Mouse (Mus musculus): ENCODE results near the gene Poglut1. TPM values are rescaled to one million over a fixed set of nuclear protein-coding genes. Genes with fewer than 3 reads are reported as not detected.
A peak's percentile ranks its signal among the peaks of the same experiment; 100 is the strongest.

Gene Poglut1
- polyA plus RNA-seq, 1 experiment from 2014 or later = 69.5 TPM

DNA sequence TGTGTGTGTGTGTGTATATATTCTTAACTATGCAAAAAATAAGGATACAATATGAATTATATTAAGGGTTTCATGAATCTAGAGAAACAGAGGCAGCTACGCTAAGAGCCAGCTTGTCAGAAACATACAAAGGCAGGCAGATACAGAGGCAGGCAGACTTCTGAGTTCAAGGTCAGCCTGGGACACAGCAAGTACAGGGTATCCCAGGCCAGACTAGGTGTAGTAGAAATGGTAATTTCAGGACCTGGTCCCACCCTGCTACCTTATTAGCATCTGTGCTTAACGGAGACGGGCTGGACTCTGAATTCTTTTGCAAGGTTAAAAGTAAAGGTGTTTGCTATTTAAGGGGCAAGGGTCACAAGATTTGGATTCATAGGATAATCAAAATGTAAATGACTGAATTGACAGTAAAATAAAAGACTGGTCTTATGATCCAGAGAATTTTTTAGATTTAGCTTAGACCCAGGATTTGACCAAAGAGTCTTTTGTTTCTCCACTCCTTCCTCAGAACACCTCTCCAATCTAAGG lies 8.2 kb upstream of the Poglut1 start, which contains the start of gene Tmem39a:
Tmem39a (plus strand) TSS at position 478 of the 528 bp plus-strand sequence.
- no peak within 1 kb of the TSS for H3K4me3 ChIP-seq (ENCODE audit: low read depth, low read length)
- ATAC-seq = no peak

DNA sequence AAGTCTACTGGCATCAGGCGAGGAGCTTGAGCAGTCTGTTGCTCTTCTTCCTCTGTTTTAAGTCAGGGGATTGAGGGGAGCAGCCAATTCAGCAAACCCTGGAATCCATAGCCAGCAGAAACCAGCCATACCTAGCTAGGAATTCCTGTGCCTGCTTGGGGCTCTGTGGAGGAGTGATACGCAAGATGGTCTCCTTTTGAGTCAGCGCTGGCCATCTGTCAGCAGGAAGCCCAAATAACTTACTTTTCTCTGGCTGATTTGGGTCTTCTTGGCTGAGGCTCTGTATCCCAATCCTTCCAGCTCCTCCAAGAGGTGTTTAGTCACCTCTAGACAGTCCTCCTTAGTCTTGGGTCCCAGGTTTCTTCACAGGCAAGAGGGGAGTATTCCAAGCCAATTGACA lies 5.9 kb upstream of the Poglut1 start:
- H3K36me3 ChIP-seq (ENCODE audit: control insufficient read depth, insufficient read depth, low read length) = no peaks in the 10 kb centered on the region
- ATAC-seq = no peak
- DNase-seq (ENCODE audit: low spot score) = no peak
- 87% methylated on average over 3 of the region's 3 CpGs for WGBS
- H3K4me1 ChIP-seq (ENCODE audit: control insufficient read depth, insufficient read depth, low read length) = no peaks in the 10 kb centered on the region
- no peak overlapping the region for H3K4me2 ChIP-seq (ENCODE audit: low read length)
- H3K27me3 ChIP-seq (replicated peaks; ENCODE audit: control insufficient read depth, insufficient read depth, low read length) = peaks cover 4% of the 10 kb centered on the region; the same call in 1 of the 2 replicates
- H3K9me3 ChIP-seq (replicated peaks; ENCODE audit: control insufficient read depth, low read length) = no peaks in the 10 kb centered on the region
- H3K4me3 ChIP-seq (ENCODE audit: low read depth, low read length) = no peak overlapping the region
- no peak overlapping the region for H3K27ac ChIP-seq (ENCODE audit: low read depth, low read length)
- no peak overlapping the region for H3K9ac ChIP-seq (ENCODE audit: low read length)

More for the DNA sequence above, 8.2 kb upstream of the Poglut1 start, which contains the start of gene Tmem39a:
- Histone ChIP-seq H3K36me3 (ENCODE audit: control insufficient read depth, insufficient read depth, low read length) (no peaks in the 10 kb centered on the region), H3K9me3 (replicated peaks; ENCODE audit: control insufficient read depth, low read length) (no peaks in the 10 kb centered on the region), H3K4me2 (ENCODE audit: low read length) (no peak within 1 kb of the TSS), H3K4me1 (ENCODE audit: control insufficient read depth, insufficient read depth, low read length) (no peaks in the 10 kb centered on the region), H3K27me3 (replicated peaks; ENCODE audit: control insufficient read depth, insufficient read depth, low read length) (peaks cover 4% of the 10 kb centered on the region; the same call in 1 of the 2 replicates), H3K9ac (ENCODE audit: low read length) (no peak within 1 kb of the TSS), H3K27ac (ENCODE audit: low read depth, low read length) (no peak within 1 kb of the TSS)
- 85% methylated on average over 3 of the region's 3 CpGs for WGBS
- no peak for DNase-seq (ENCODE audit: low spot score)

DNA sequence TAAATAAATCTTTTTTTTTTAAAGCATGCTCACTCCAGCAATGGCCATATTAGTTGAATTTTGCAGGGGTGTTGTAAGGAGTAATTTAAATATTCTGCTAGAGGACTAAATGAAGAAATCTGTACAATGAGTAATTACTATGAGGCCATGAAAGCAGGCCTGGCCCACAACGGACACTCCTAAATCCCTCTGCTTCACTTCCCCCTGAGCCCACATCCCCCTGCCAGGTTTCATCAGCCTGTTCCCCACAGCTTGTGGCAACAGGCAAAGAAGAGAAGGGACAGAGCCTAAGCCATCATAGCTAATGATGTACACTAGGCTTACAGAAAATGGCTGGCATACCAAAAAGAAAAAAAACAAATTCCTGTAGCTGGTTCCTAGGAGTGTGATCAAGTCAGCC lies 2.1 kb downstream of the Poglut1 start:
- H3K4me3 ChIP-seq (ENCODE audit: low read depth, low read length) = no peak overlapping the region
- peak overlapping the region; percentile 63; the same call in 1 of the 2 replicates for H3K4me2 ChIP-seq (ENCODE audit: low read length)
- no peak overlapping the region for H3K9ac ChIP-seq (ENCODE audit: low read length)
- WGBS = 93% methylated on average over 1 of the region's 1 CpGs
- no peak overlapping the region for H3K27ac ChIP-seq (ENCODE audit: low read depth, low read length)
- no peaks in the 10 kb centered on the region for H3K9me3 ChIP-seq (replicated peaks; ENCODE audit: control insufficient read depth, low read length)
- H3K36me3 ChIP-seq (ENCODE audit: control insufficient read depth, insufficient read depth, low read length) = peaks cover 33% of the 10 kb centered on the region
- H3K27me3 ChIP-seq (replicated peaks; ENCODE audit: control insufficient read depth, insufficient read depth, low read length) = no peaks in the 10 kb centered on the region
- peaks cover 15% of the 10 kb centered on the region for H3K4me1 ChIP-seq (ENCODE audit: control insufficient read depth, insufficient read depth, low read length)
- ATAC-seq = no peak
- DNase-seq (ENCODE audit: low spot score) = no peak

DNA sequence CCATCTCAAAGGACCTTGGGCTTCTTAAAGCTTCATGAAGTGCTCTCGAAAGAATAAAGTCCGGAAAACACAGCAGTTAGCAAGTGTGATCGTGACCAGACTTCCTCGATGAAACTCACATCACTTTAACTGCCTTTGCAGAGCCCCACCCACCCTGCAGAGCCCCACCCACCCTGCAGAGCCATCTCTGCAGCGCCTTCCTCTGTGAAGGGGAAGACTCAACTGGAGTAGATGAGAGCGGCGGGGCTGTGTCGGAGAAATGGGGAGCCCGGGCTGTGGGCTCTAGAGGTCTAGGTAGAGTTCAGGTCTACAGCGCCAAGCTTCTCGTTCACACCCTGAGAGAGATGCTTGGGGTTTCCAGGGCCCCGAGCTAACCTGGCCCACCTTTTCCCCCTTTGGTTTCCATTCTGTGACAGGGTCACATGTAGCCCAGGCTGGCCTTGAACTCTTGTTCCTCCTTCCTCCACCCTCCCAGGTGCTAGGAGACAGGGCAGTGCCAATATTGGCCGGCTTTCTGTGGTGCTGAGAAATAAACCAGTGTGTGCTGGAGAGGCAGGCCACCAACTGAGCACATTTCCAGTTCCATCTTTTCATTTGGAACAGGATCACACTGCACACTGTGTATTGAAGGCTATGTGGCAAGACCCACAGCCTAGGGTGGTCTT lies 11.2 kb downstream of the Poglut1 start:
- H3K27me3 ChIP-seq (replicated peaks; ENCODE audit: control insufficient read depth, insufficient read depth, low read length) = no peaks in the 10 kb centered on the region
- 93% methylated on average over 13 of the region's 13 CpGs for WGBS
- H3K27ac ChIP-seq (ENCODE audit: low read depth, low read length) = no peak overlapping the region
- no peak overlapping the region for H3K4me3 ChIP-seq (ENCODE audit: low read depth, low read length)
- ATAC-seq (no peak), DNase-seq (ENCODE audit: low spot score) (no peak)
- H3K9ac ChIP-seq (ENCODE audit: low read length) = no peak overlapping the region
- H3K4me2 ChIP-seq (ENCODE audit: low read length) = no peak overlapping the region
- H3K36me3 ChIP-seq (ENCODE audit: control insufficient read depth, insufficient read depth, low read length) = peaks cover 89% of the 10 kb centered on the region
- H3K9me3 ChIP-seq (replicated peaks; ENCODE audit: control insufficient read depth, low read length) = no peaks in the 10 kb centered on the region
- no peaks in the 10 kb centered on the region for H3K4me1 ChIP-seq (ENCODE audit: control insufficient read depth, insufficient read depth, low read length)

DNA sequence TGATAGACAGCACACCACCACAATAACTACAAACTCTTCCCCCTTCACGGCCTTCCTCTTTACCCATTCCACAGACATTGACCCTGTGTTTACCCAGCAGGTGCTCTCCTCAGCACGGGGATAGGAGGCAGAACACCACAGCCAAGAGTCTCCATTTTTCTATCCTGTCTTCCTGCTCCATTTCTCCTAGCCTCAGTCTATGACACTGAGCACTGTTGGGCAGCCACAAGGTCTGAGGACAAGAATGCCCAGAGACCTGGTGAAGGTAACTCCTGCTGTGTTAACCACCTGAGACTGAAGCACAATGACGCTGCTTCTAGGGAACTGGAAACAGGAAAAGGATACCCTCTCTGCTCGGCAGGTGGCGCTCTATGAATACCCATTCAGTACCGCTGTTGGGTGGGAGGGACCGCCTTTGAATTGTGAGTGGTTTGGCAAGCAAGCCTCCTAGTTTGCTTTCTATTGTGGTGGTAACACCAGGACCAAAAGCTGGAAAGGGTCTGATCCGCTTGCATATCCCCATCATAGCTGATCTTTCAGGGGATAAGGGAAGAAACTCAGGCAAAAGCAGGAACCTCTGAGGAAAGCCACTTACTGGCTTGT lies 13.4 kb downstream of the Poglut1 start:
- no peak overlapping the region for H3K27ac ChIP-seq (ENCODE audit: low read depth, low read length)
- H3K4me1 ChIP-seq (ENCODE audit: control insufficient read depth, insufficient read depth, low read length) = no peaks in the 10 kb centered on the region
- no peaks in the 10 kb centered on the region for H3K27me3 ChIP-seq (replicated peaks; ENCODE audit: control insufficient read depth, insufficient read depth, low read length)
- ATAC-seq (peak; percentile 71), DNase-seq (ENCODE audit: low spot score) (peak; percentile 85)
- no peak overlapping the region; the same call in 1 of the 2 replicates for H3K9ac ChIP-seq (ENCODE audit: low read length)
- H3K4me3 ChIP-seq (ENCODE audit: low read depth, low read length) = no peak overlapping the region
- 39% methylated on average over 8 of the region's 8 CpGs for WGBS
- H3K36me3 ChIP-seq (ENCODE audit: control insufficient read depth, insufficient read depth, low read length) = peaks cover 91% of the 10 kb centered on the region
- no peaks in the 10 kb centered on the region for H3K9me3 ChIP-seq (replicated peaks; ENCODE audit: control insufficient read depth, low read length)
- no peak overlapping the region for H3K4me2 ChIP-seq (ENCODE audit: low read length)

DNA sequence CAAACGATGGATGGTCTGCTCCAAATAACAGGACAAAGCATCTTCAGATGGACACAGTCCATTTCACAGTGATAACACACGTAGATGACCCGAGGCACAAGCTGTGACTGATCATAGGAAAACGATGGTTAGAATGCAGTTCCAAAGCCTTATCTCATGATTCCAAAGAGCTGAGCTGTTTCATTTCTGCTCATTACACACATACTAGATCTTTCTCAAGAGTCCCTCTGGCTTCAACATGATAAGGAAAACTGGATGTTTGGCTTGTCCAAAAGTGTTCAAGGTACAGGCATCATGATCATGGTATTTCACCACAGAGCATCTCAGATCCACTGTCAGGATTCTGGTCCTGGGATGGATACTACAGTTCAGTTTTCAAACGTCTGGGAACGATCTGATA lies 23.8 kb downstream of the Poglut1 start:
- no peak for DNase-seq (ENCODE audit: low spot score)
- 93% methylated on average over 6 of the region's 6 CpGs for WGBS

DNA sequence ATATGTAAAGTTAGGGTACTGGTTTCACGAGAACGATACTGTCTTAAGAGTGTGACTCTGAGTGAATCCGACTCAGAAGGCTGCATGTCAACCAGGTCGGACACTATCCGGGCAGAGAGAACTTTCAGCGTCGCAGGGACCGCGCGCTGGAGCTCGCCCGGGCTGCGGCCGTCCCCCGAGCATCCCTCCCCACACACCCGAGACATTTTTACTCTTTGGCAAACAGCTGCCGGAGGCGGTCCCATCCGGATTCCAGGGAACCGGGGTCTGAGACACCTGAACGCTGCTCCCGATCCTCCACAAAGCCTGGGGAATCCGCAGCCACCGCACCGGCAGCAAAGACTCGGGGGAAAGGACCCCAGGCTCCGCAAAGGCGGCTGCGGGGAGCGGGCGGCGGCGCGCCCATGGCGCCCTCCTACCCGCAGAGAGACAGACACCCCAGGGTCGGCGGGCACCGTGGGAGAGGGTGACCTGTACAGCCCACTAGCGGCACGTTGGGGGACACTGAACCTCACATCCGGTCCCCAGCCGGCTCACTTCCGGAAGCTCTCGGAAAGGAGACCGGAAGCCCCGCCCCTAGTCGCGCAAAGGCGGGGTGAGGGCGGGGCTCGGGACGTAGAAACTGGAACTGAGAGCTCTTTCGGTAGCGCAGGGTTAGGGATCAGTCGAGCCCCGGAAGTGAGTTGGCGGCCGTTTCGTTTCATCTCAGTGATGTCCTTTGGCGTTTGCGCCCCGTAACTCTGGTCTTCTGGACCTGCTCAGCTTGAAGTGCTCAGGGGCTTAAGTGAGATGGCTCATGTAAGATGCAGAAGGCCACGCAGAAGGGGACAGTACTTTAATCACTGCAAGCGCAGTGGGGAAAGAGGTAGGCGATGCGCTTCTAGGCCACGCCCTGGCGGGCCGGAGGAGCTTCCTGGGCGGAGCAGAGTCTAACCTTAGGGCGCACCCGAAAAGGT lies 27.7 kb downstream of the Poglut1 start, which contains the start of gene Timmdc1:
Timmdc1 (minus strand) TSS at position 535 of the 956 bp plus-strand sequence.
- peak within 1 kb of the TSS; percentile 64 for H3K4me2 ChIP-seq (ENCODE audit: low read length)
- under 1% methylated on average over 73 of the region's 73 CpGs for WGBS
- peak within 1 kb of the TSS; percentile 94 for H3K9ac ChIP-seq (ENCODE audit: low read length)
- peaks cover 40% of the 10 kb centered on the region for H3K36me3 ChIP-seq (ENCODE audit: control insufficient read depth, insufficient read depth, low read length)
- H3K4me1 ChIP-seq (ENCODE audit: control insufficient read depth, insufficient read depth, low read length) = peaks cover 11% of the 10 kb centered on the region
- H3K4me3 ChIP-seq (ENCODE audit: low read depth, low read length) = peak within 1 kb of the TSS; percentile 95
- DNase-seq (ENCODE audit: low spot score) (peak; percentile 98), ATAC-seq (peak; percentile 99)
- H3K9me3 ChIP-seq (replicated peaks; ENCODE audit: control insufficient read depth, low read length) = no peaks in the 10 kb centered on the region
- H3K27me3 ChIP-seq (replicated peaks; ENCODE audit: control insufficient read depth, insufficient read depth, low read length) = no peaks in the 10 kb centered on the region
- peak within 1 kb of the TSS; percentile 90 for H3K27ac ChIP-seq (ENCODE audit: low read depth, low read length)

More for the DNA sequence above, 23.8 kb downstream of the Poglut1 start:
- H3K27ac ChIP-seq (ENCODE audit: low read depth, low read length) = no peak overlapping the region
- no peaks in the 10 kb centered on the region for H3K9me3 ChIP-seq (replicated peaks; ENCODE audit: control insufficient read depth, low read length)
- no peak overlapping the region for H3K4me2 ChIP-seq (ENCODE audit: low read length)
- no peak overlapping the region for H3K4me3 ChIP-seq (ENCODE audit: low read depth, low read length)
- H3K36me3 ChIP-seq (ENCODE audit: control insufficient read depth, insufficient read depth, low read length) = peaks cover 70% of the 10 kb centered on the region
- no peak overlapping the region for H3K9ac ChIP-seq (ENCODE audit: low read length)
- H3K4me1 ChIP-seq (ENCODE audit: control insufficient read depth, insufficient read depth, low read length) = peaks cover 10% of the 10 kb centered on the region
- ATAC-seq = no peak
- H3K27me3 ChIP-seq (replicated peaks; ENCODE audit: control insufficient read depth, insufficient read depth, low read length) = no peaks in the 10 kb centered on the region

DNA sequence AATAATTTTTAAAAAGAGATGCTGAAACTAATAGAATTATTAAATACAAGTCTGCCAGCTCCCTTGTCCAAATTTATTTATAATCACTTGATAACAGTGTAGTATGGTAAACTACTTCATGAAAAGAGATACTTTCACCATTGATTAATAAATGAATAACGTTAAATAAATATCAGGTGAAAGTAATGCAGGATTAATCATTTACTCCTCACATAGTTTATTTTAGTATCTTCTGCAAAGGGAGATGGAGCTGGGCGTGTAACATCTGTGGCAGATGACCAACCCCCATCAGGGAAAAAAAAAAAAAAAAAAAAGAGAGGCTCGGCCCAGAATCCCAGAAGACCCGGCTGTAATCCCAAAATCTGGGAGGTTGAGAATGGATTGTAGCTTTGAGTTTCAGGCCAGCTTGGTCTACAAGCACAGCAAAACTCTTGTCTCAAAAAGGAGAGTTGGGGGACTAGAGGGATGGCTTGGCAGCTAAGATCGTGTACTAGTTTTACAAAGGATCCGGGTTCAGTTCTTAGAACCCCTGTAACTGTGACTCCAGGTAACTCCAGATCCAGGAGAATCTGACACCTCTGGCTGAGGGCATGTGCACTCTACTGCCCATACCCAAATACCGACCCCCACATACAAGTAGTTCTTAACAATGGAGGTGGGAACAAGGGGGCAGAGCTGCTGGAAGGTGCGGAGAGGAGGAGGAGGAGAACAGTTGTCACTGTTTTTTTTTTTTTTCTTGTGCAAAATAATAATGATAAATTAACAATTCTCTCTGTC lies 28.7 kb downstream of the Poglut1 start:
- Histone ChIP-seq H3K27ac (ENCODE audit: low read depth, low read length) (no peak overlapping the region), H3K36me3 (ENCODE audit: control insufficient read depth, insufficient read depth, low read length) (peaks cover 35% of the 10 kb centered on the region), H3K27me3 (replicated peaks; ENCODE audit: control insufficient read depth, insufficient read depth, low read length) (no peaks in the 10 kb centered on the region), H3K9ac (ENCODE audit: low read length) (peak overlapping the region; percentile 94), H3K4me1 (ENCODE audit: control insufficient read depth, insufficient read depth, low read length) (peaks cover 11% of the 10 kb centered on the region), H3K4me2 (ENCODE audit: low read length) (peak overlapping the region; percentile 64), H3K4me3 (ENCODE audit: low read depth, low read length) (peak overlapping the region; percentile 95), H3K9me3 (replicated peaks; ENCODE audit: control insufficient read depth, low read length) (no peaks in the 10 kb centered on the region)
- 35% methylated on average over 8 of the region's 8 CpGs for WGBS
- no peak for DNase-seq (ENCODE audit: low spot score)
- ATAC-seq = no peak

All from forebrain, embryonic 14.5 days (tissue).